Mouse (Mus musculus) liver, embryonic 11.5 days (tissue): Measurements from ENCODE around the gene Vmn2r102. TPM values are rescaled to one million over a fixed set of nuclear protein-coding genes. Genes with fewer than 3 reads are reported as not detected.

ENCODE experiments used
- ATAC-seq: fragments of 200-750 bp; cut with Nextera tagmentation; replicated peaks from 2 replicates; pipeline ENCODE4 v1.8.0; 2017; ENCODE audit warnings: moderate number of reproducible peaks, mild to moderate bottlenecking, moderate TSS enrichment, moderate library complexity; ENCODE audit not compliant: low FRiP score
- DNase-seq: peaks from one replicate; pipeline ENCODE4 v3.0.0-alpha.2; 2017; ENCODE audit warnings: low spot score
- H3K27ac ChIP-seq: fragments of 300-500 bp; sonication (generic); 2 replicates; pipeline ENCODE4 v1.5.1; 2014; ENCODE audit warnings: mild to moderate bottlenecking, low read depth, low read length, control low read depth
- H3K27me3 ChIP-seq: fragments of 300-500 bp; sonication (generic); replicated peaks from 2 replicates; pipeline ENCODE4 v1.6.1; 2014; ENCODE audit warnings: low read length, mixed read lengths; ENCODE audit not compliant: control insufficient read depth, insufficient read depth
- H3K36me3 ChIP-seq: fragments of 300-500 bp; sonication (generic); 2 replicates; pipeline ENCODE4 v1.6.1; 2014; ENCODE audit warnings: mild to moderate bottlenecking, low read length, moderate library complexity, mixed read lengths; ENCODE audit not compliant: control insufficient read depth, insufficient read depth
- H3K4me1 ChIP-seq: fragments of 300-500 bp; sonication (generic); replicated peaks from 2 replicates; pipeline ENCODE4 v1.6.1; 2014; ENCODE audit warnings: low read length, mixed read lengths; ENCODE audit not compliant: control insufficient read depth, insufficient read depth
- H3K4me2 ChIP-seq: fragments of 300-500 bp; sonication (generic); 2 replicates; pipeline ENCODE4 v1.6.1; 2014; ENCODE audit warnings: mild to moderate bottlenecking, control low read depth, moderate library complexity
- H3K4me3 ChIP-seq: fragments of 300-500 bp; sonication (generic); 2 replicates; pipeline ENCODE4 v1.5.1; 2014; ENCODE audit warnings: low read depth, low read length, control low read depth
- H3K9ac ChIP-seq: fragments of 300-500 bp; sonication (generic); 2 replicates; pipeline ENCODE4 v1.6.1; 2014; ENCODE audit warnings: low read depth, low read length, control low read depth
- H3K9me3 ChIP-seq: fragments of 300-500 bp; sonication (generic); 2 replicates; pipeline ENCODE4 v1.6.1; 2016; ENCODE audit warnings: low read length, inconsistent platforms, mixed read lengths; ENCODE audit not compliant: control insufficient read depth
- WGBS: fragments of 180-500 bp; shearing (Covaris S2); extraction: QIAGEN DNeasy Blood & Tissue Kit; methylation state at CpG from one replicate; pipeline ENCODE4 v1.1.7; 2014; 5-methylcytosine and 5-hydroxymethylcytosine counted together
- polyA plus RNA-seq: library from polyadenylated mRNA; unstranded; fragments of >200 nt; fragmentation: Nextera tagmentation; extraction: Ambion mirVana; gene quantifications from 2 replicates; pipeline ENCODE4 v1.2.1, GENCODE M21; 2014

Gene Vmn2r102
- not detected in 2 replicates for polyA plus RNA-seq

- Histone ChIP-seq H3K27ac (no peak within 1 kb of the TSS), H3K9ac (no peak within 1 kb of the TSS), H3K4me1 (no peaks in the 10 kb centered on the region), H3K27me3 (no peaks in the 10 kb centered on the region), H3K4me3 (no peak within 1 kb of the TSS), H3K4me2 (no peak within 1 kb of the TSS), H3K36me3 (no peaks in the 10 kb centered on the region), H3K9me3 (no peaks in the 10 kb centered on the region)
- no peak for DNase-seq
- WGBS: 64% methylated on average over 2 of the region's 2 CpGs
- ATAC-seq: no peak
Observed at GRCm38 (mm10) chr17:19660028-19660427, at the start of gene Vmn2r102. Vmn2r102 (plus strand) TSS chr17:19660328.

- no peaks in the 10 kb centered on the region for H3K4me1 ChIP-seq
Observed at GRCm38 (mm10) chr17:19629328-19629727, 30.8 kb upstream of the Vmn2r102 start.

GRCm38 (mm10) chr17:19658447-19658846 lies 1.7 kb upstream of the Vmn2r102 start:
- Histone ChIP-seq H3K9me3 (no peaks in the 10 kb centered on the region), H3K36me3 (no peaks in the 10 kb centered on the region), H3K4me1 (no peaks in the 10 kb centered on the region), H3K4me3 (no peak overlapping the region), H3K4me2 (no peak overlapping the region), H3K27me3 (no peaks in the 10 kb centered on the region), H3K27ac (no peak overlapping the region), H3K9ac (no peak overlapping the region)
- WGBS: 66% methylated on average over 3 of the region's 3 CpGs
- ATAC-seq (no peak), DNase-seq (no peak)

More at GRCm38 (mm10) chr17:19629328-19629727, 30.8 kb upstream of the Vmn2r102 start:
- Histone ChIP-seq H3K4me2 (no peak overlapping the region), H3K9me3 (peaks cover 9% of the 10 kb centered on the region), H3K9ac (no peak overlapping the region), H3K4me3 (no peak overlapping the region), H3K27me3 (no peaks in the 10 kb centered on the region), H3K36me3 (no peaks in the 10 kb centered on the region), H3K27ac (no peak overlapping the region)
- ATAC-seq (no peak), DNase-seq (no peak)
- WGBS: 75% methylated on average over 1 of the region's 1 CpGs

- DNase-seq: no peak
- no peaks in the 10 kb centered on the region; the same call in 1 of the 2 replicates for H3K9me3 ChIP-seq
- H3K4me3 ChIP-seq: no peak overlapping the region
- H3K4me2 ChIP-seq: no peak overlapping the region
- no peaks in the 10 kb centered on the region for H3K4me1 ChIP-seq
- no peak overlapping the region for H3K27ac ChIP-seq
- H3K9ac ChIP-seq: no peak overlapping the region
- H3K27me3 ChIP-seq: no peaks in the 10 kb centered on the region
- ATAC-seq: no peak
- no peaks in the 10 kb centered on the region for H3K36me3 ChIP-seq
Observed at GRCm38 (mm10) chr17:19692062-19692461, 31.9 kb downstream of the Vmn2r102 start.

Other genes with a start within 250 kb of the Vmn2r102 start
- gene Vmn2r100, start 155.6 kb upstream of the Vmn2r102 start, polyA plus RNA-seq: not detected in 2 replicates
- gene Vmn2r101, start 83.1 kb upstream of the Vmn2r102 start, polyA plus RNA-seq: not detected in 2 replicates
- gene Vmn2r103, start 113.0 kb downstream of the Vmn2r102 start, polyA plus RNA-seq: not detected in 2 replicates